Mouse (Mus musculus) cortical plate, adult 2 months (tissue): ENCODE data around the gene Npas1. TPM values are rescaled to one million over a fixed set of nuclear protein-coding genes. Genes with fewer than 3 reads are reported as not detected.

ENCODE experiments used
- H3K27ac ChIP-seq: fragments of 200-500 bp; 2 replicates; pipeline ENCODE4 v1.5.1; 2012; ENCODE audit warnings: low read length, control low read depth, inconsistent platforms; ENCODE audit not compliant: insufficient read depth
- H3K4me1 ChIP-seq: fragments of 200-500 bp; 2 replicates; pipeline ENCODE4 v1.6.1; 2011; ENCODE audit warnings: low read length; ENCODE audit not compliant: control insufficient read depth, insufficient read depth
- H3K4me3 ChIP-seq: fragments of 200-500 bp; 2 replicates; pipeline ENCODE4 v1.5.1; 2011; ENCODE audit warnings: mild to moderate bottlenecking, low read length, control low read depth; ENCODE audit not compliant: insufficient read depth
- CTCF ChIP-seq: fragments of 200-500 bp; IDR thresholded peaks from 2 replicates; pipeline ENCODE4 v1.5.1; 2011; ENCODE audit warnings: mild to moderate bottlenecking, control low read depth, low read length; ENCODE audit not compliant: insufficient read depth; ENCODE audit errors: extremely low read depth
- POLR2A ChIP-seq: fragments of 200-500 bp; IDR thresholded peaks from 2 replicates; pipeline ENCODE4 v1.6.1; 2011; ENCODE audit warnings: mild to moderate bottlenecking, low read length, control low read depth; ENCODE audit not compliant: insufficient read depth; ENCODE audit errors: extremely low read depth
- polyA plus RNA-seq: library from polyadenylated mRNA; depleted of rRNA; stranded (reverse); fragments of >200 nt; gene quantifications from 2 replicates; pipeline ENCODE4 v1.2.3, GENCODE M21; 2012

Gene Npas1
- polyA plus RNA-seq, 1 experiment = 10.7 TPM

- Histone ChIP-seq H3K27ac (no peak overlapping the region), H3K4me3 (no peak overlapping the region), H3K4me1 (no peaks in the 10 kb centered on the region)
- TF ChIP-seq POLR2A = no peak
- no peak for TF ChIP-seq CTCF
Measured at GRCm38 (mm10) chr7:16474445-16474844, 3.1 kb downstream of the Npas1 start.

GRCm38 (mm10) chr7:16473847-16474246 lies 3.7 kb downstream of the Npas1 start:
- H3K4me3 ChIP-seq = no peak overlapping the region
- H3K27ac ChIP-seq = no peak overlapping the region
- no peaks in the 10 kb centered on the region for H3K4me1 ChIP-seq
- no peak for TF ChIP-seq POLR2A
- no peak for TF ChIP-seq CTCF

- Histone ChIP-seq H3K4me1 (no peaks in the 10 kb centered on the region), H3K27ac (no peak overlapping the region), H3K4me3 (no peak overlapping the region)
- TF ChIP-seq CTCF (no peak), POLR2A (no peak)
Measured at GRCm38 (mm10) chr7:16472116-16472709, 5.3 kb downstream of the Npas1 start.

GRCm38 (mm10) chr7:16471549-16471948 lies 6.0 kb downstream of the Npas1 start:
- Histone ChIP-seq H3K27ac (no peak overlapping the region), H3K4me1 (no peaks in the 10 kb centered on the region), H3K4me3 (no peak overlapping the region)
- TF ChIP-seq POLR2A (no peak), CTCF (0 out of 2 replicates have a peak, but pooled peaks have one; percentile 26)

GRCm38 (mm10) chr7:16468115-16468514 lies 9.4 kb downstream of the Npas1 start:
- no peak overlapping the region for H3K4me3 ChIP-seq
- TF ChIP-seq CTCF (no peak), POLR2A (no peak)
- H3K4me1 ChIP-seq = no peaks in the 10 kb centered on the region
- no peak overlapping the region for H3K27ac ChIP-seq

GRCm38 (mm10) chr7:16466565-16466964 lies 11.0 kb downstream of the Npas1 start:
- no peak for TF ChIP-seq CTCF
- TF ChIP-seq POLR2A = no peak
- H3K4me1 ChIP-seq = no peaks in the 10 kb centered on the region
- H3K4me3 ChIP-seq = no peak overlapping the region
- no peak overlapping the region for H3K27ac ChIP-seq

GRCm38 (mm10) chr7:16465568-16465967 lies 12.0 kb downstream of the Npas1 start:
- Histone ChIP-seq H3K27ac (no peak overlapping the region), H3K4me1 (no peaks in the 10 kb centered on the region), H3K4me3 (no peak overlapping the region)
- no peak for TF ChIP-seq CTCF
- TF ChIP-seq POLR2A = no peak

- Histone ChIP-seq H3K27ac (no peak overlapping the region), H3K4me1 (no peaks in the 10 kb centered on the region), H3K4me3 (no peak overlapping the region)
- no peak for TF ChIP-seq POLR2A
- TF ChIP-seq CTCF = peak; percentile 89
Measured at GRCm38 (mm10) chr7:16465160-16465559, 12.4 kb downstream of the Npas1 start.

- peak; percentile 86 for TF ChIP-seq CTCF
- no peak for TF ChIP-seq POLR2A
- Histone ChIP-seq H3K4me3 (no peak overlapping the region), H3K27ac (no peak overlapping the region), H3K4me1 (no peaks in the 10 kb centered on the region)
Measured at GRCm38 (mm10) chr7:16463214-16463613, 14.3 kb downstream of the Npas1 start.

GRCm38 (mm10) chr7:16461705-16462104 lies 15.8 kb downstream of the Npas1 start:
- Histone ChIP-seq H3K27ac (no peak overlapping the region), H3K4me1 (no peaks in the 10 kb centered on the region), H3K4me3 (no peak overlapping the region)
- TF ChIP-seq POLR2A = no peak
- TF ChIP-seq CTCF = no peak
